Mouse (Mus musculus) testis, adult 2 months (tissue): Measurements from ENCODE around the gene Sec1. TPM values are rescaled to one million over a fixed set of nuclear protein-coding genes. Genes with fewer than 3 reads are reported as not detected.
"Not testable (repeated sequence)": the region's sequence is repeated elsewhere in the genome, so short reads cannot be mapped to it uniquely, and the experiment has no call there.

Experiments used
- H3K27ac ChIP-seq: fragments of 200-500 bp; 2 replicates; pipeline ENCODE4 v1.5.1; 2012; ENCODE audit warnings: low read depth, low read length; ENCODE audit not compliant: control insufficient read depth, insufficient read depth
- H3K27me3 ChIP-seq: fragments of 200-500 bp; 2 replicates; pipeline ENCODE4 v1.6.1; 2012; ENCODE audit warnings: mild to moderate bottlenecking, low read length, moderate library complexity; ENCODE audit not compliant: control insufficient read depth, insufficient read depth
- H3K36me3 ChIP-seq: fragments of 200-500 bp; 2 replicates; pipeline ENCODE4 v1.6.1; 2012; ENCODE audit warnings: mild to moderate bottlenecking, low read length; ENCODE audit not compliant: control insufficient read depth, insufficient read depth
- H3K4me1 ChIP-seq: fragments of 200-500 bp; 2 replicates; pipeline ENCODE4 v1.6.1; 2012; ENCODE audit warnings: low read length; ENCODE audit not compliant: control insufficient read depth, insufficient read depth
- H3K4me3 ChIP-seq: fragments of 200-500 bp; 2 replicates; pipeline ENCODE4 v1.5.1; 2012; ENCODE audit warnings: low read depth, mild to moderate bottlenecking, low read length, moderate library complexity, mixed read lengths; ENCODE audit not compliant: control insufficient read depth
- CTCF ChIP-seq: fragments of 200-500 bp; IDR thresholded peaks from 2 replicates; pipeline ENCODE4 v1.5.1; 2012; ENCODE audit warnings: low read depth, mild to moderate bottlenecking, inconsistent platforms, low read length, moderate library complexity; ENCODE audit not compliant: control insufficient read depth, insufficient read depth, insufficient replicate concordance
- POLR2A ChIP-seq: fragments of 200-500 bp; IDR thresholded peaks from 2 replicates; pipeline ENCODE4 v1.6.1; 2012; ENCODE audit warnings: low read depth, mild to moderate bottlenecking, inconsistent platforms, low read length, moderate library complexity; ENCODE audit not compliant: control insufficient read depth
- polyA plus RNA-seq: library from polyadenylated mRNA; depleted of rRNA; stranded (reverse); fragments of >200 nt; gene quantifications from 2 replicates; pipeline ENCODE4 v1.2.3, GENCODE M21; 2012

Sec1 gene
- polyA plus RNA-seq, 1 experiment: 61.0 TPM

DNA sequence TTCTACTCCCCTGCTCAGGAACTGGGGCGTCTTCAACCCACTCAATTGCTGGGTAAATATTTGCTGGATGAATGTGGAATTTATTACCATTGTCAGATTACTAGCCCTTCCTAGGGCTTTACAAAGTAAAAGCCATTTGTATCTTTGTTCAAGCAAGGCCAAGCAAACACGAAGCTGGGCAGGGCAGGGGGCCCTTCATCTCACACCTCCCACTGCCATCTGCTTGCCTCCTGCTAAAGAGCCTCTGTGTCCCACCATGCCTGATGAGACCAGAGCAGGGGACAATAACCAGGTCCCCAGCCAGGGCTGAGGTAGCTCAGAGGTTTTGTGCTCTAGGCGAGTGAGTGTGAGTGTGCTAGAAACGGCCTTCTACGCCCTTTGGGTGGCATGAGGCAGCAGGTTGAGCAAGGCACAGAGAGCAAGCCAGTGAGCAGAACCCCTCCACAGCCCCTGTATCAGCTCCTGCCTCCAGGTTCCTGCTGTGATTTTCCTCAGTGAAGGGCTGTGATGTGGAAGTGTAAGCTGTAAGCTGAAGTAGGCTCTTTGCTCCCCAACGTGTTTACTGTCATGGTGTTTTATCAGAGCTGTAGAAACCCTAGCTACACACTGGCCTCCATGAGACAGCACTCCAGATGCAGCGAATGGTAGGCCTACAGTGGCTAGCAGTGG is 16.4 kb downstream of the Sec1 start:
- no peaks in the 10 kb centered on the region for H3K27me3 ChIP-seq
- H3K4me1 ChIP-seq: no peaks in the 10 kb centered on the region
- no peaks in the 10 kb centered on the region for H3K36me3 ChIP-seq
- TF ChIP-seq POLR2A: no peak
- no peak for TF ChIP-seq CTCF
- no peak overlapping the region for H3K27ac ChIP-seq
- H3K4me3 ChIP-seq: no peak overlapping the region

DNA sequence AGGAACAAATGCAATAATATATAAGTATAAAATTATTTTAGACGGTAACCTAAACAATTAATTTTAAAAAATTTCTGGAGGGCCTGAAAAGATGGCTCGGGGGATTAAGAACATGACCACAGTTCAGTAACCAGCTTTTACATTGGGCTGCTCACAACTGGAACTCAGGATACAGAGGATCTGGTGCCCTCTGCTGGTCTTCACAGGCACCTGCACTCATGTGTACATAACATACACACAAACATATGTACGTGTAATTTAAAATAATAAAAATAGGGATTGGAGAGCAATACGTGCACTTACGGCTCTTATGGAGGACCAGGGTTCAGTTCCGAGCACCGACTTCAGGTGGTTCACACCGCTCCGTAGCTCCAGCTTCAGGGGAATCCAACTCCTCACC is 25.3 kb downstream of the Sec1 start:
- Histone ChIP-seq H3K27me3 (no peaks in the 10 kb centered on the region), H3K27ac (no peak overlapping the region), H3K36me3 (no peaks in the 10 kb centered on the region), H3K4me3 (no peak overlapping the region), H3K4me1 (no peaks in the 10 kb centered on the region)
- TF ChIP-seq POLR2A (no peak), CTCF (no peak)

DNA sequence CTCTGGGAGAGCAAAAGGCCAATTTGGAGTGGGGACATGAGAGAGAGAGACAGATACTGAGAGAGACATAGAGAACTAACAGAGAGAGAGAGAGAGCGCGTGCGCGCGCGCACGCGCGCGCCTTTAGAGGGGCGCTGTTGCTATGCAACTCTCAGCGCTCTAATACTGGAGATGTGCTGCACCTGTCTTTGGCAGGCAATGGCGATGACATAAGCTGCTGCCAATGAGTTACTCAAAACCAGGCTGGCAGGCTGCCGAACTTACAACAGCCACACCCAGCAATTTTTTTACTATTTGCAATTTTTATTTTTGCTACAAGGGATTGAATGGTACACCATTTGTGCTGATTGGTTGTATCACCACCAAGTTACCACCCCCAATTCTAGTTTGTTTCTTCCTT is 26.4 kb downstream of the Sec1 start:
- Histone ChIP-seq H3K27ac (no peak overlapping the region), H3K4me1 (no peaks in the 10 kb centered on the region), H3K36me3 (no peaks in the 10 kb centered on the region), H3K27me3 (no peaks in the 10 kb centered on the region), H3K4me3 (no peak overlapping the region)
- TF ChIP-seq CTCF (no peak), POLR2A (no peak)

DNA sequence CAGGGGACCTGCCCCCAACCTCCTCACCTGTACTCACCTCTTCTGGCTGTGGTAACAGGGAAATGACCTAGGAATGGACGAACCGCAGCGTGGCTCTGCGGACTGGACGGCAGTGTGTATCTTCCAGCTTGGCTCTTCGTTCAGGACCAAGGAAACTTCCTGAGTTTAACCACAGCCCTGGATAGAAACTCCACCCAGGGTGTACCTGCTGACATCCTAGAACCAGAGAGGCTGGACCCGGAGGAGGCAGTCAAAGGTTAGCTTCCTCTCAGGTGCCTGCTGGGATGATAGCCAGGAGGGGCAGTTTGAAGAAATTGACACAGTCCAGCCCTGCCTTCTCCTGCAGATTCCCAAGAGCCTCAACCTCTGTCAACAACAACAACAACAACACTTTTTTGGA is 28.0 kb downstream of the Sec1 start, which contains the start of gene Fut2:
Fut2 (minus strand) TSS at position 234 of the 400 bp plus-strand sequence.
- no peaks in the 10 kb centered on the region for H3K36me3 ChIP-seq
- no peaks in the 10 kb centered on the region for H3K4me1 ChIP-seq
- no peak within 1 kb of the TSS for H3K27ac ChIP-seq
- no peaks in the 10 kb centered on the region for H3K27me3 ChIP-seq
- no peak within 1 kb of the TSS for H3K4me3 ChIP-seq
- no peak for TF ChIP-seq CTCF

DNA sequence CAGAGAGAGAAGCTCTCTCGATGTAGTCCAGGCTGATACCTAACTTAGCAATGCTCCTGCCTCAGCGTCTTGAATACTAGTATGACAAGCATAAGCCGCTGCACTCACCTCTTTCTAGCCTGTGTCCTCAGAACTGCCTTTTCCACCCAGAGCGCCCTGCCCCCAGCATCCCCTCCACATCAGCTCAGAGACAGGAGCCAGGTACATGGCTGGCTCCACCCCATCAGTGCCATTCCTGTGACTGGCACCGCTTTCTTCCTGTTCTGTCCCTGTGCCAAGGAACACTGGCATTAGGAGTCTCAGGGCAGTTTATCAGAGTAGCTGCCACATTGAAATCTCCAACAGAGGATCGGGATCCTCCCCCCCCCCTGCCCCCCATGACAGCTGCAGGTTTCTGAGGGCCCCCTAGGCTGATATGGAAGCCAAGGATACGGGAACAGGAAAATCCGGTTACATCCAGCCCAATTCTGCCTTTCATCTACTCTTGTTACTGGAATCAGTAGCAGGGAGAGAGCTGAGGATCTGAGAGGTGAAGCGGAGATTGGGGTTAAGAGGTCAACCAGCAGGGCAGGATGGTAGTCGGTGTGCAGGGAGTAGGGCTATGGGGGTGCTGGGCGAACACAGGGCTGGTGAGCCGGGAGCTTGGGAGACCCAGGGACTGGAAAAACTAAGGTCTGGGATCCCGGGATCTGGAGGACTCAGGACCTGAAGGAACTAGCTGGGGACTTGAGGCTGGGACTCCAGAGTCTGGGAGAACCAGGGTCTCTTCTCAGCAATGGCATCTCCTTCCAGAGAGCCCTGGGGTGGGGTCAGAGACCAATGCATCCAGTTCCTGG is 28.7 kb downstream of the Sec1 start:
- no peaks in the 10 kb centered on the region for H3K27me3 ChIP-seq
- no peak overlapping the region for H3K27ac ChIP-seq
- TF ChIP-seq POLR2A: no peak
- no peak for TF ChIP-seq CTCF
- no peaks in the 10 kb centered on the region for H3K4me1 ChIP-seq
- no peaks in the 10 kb centered on the region for H3K36me3 ChIP-seq
- no peak overlapping the region for H3K4me3 ChIP-seq

DNA sequence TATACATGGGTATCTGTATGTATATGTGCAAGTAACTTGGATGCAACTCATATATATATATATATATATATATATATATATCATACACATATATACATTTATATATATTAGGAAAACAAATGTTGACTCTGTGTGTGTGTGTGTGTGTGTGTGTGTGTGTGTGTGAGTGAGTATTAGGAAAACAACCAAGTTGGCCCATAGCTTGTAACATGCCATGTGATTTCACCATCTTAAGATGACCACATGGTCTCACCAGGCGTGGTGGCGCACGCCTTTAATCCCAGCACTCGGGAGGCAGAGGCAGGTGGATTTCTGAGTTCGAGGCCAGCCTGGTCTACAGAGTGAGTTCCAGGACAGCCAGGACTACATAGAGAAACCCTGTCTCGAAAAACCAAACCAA is 32.5 kb downstream of the Sec1 start:
- H3K27me3 ChIP-seq, H3K4me1 ChIP-seq, H3K4me3 ChIP-seq, H3K36me3 ChIP-seq, H3K27ac ChIP-seq: not testable (repeated sequence)

DNA sequence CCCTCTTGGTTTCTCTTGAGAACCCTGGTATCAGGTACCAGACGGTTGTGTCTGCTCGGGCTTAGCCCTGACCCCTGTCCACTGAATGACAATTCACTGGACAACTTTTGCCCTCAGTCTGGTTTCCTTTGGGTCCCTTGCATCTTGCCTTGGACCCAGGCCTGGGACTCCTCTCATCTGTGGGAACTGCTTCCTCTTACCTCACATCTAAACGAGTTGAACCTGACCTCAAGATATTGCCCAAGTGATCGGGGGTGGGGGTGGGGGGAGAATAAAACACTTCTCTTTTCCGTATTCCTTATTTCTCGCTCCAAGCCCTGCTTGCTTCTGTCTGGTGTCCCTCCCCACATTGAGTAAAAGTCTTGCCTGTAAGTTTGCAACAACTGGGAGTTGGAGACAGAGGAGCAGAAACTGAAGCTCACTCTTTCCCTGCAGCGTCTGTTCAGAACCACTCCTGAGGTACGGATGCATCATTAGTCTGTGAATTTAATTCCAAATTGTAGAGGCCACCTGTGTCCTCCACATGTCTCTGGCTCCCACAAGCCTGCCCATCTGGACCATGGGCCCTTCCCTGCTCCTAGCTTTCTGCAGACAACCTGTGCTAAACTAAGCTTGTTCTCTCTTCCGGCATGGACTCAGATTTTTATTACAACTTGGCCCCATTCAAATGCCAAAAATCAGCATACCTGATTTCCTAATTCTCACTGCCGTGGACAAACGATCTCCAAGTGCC is 33.3 kb downstream of the Sec1 start:
- Histone ChIP-seq H3K36me3 (no peaks in the 10 kb centered on the region), H3K4me1 (no peaks in the 10 kb centered on the region), H3K27ac (no peak overlapping the region), H3K27me3 (no peaks in the 10 kb centered on the region), H3K4me3 (no peak overlapping the region)
- TF ChIP-seq CTCF (no peak), POLR2A (no peak)
